Mouse (Mus musculus) thymus, postnatal 0 days (tissue): ENCODE measurements around the gene Pde3a. TPM values are rescaled to one million over a fixed set of nuclear protein-coding genes. Genes with fewer than 3 reads are reported as not detected.
"Not testable (repeated sequence)": the region's sequence is repeated elsewhere in the genome, so short reads cannot be mapped to it uniquely, and the experiment has no call there.

Source experiments
- DNase-seq: peaks from one replicate; pipeline ENCODE4 v3.0.0-alpha.2; 2015; ENCODE audit warnings: low spot score
- polyA plus RNA-seq: library from polyadenylated mRNA; unstranded; fragments of >200 nt; fragmentation: Nextera tagmentation; extraction: Ambion mirVana; gene quantifications from 2 replicates; pipeline ENCODE4 v1.2.1, GENCODE M21; 2015

Pde3a gene
- polyA plus RNA-seq, 1 experiment from 2014 or later: 0.61 TPM

- no peak for DNase-seq
These were observed 73.9 kb downstream of the Pde3a start for GRCm38 (mm10) chr6:141322961-141323360.

GRCm38 (mm10) chr6:141327134-141327533, 78.1 kb downstream of the Pde3a start:
- not testable (repeated sequence) for DNase-seq

GRCm38 (mm10) chr6:141328071-141328470, 79.0 kb downstream of the Pde3a start:
- no peak for DNase-seq

- no peak for DNase-seq
These were observed 82.4 kb downstream of the Pde3a start for GRCm38 (mm10) chr6:141331464-141331863.

- no peak for DNase-seq
These were observed 83.6 kb downstream of the Pde3a start for GRCm38 (mm10) chr6:141332613-141333165.

GRCm38 (mm10) chr6:141333245-141333644, 84.2 kb downstream of the Pde3a start:
- DNase-seq: no peak

GRCm38 (mm10) chr6:141335878-141336277, 86.8 kb downstream of the Pde3a start:
- DNase-seq: no peak

- no peak for DNase-seq
These were observed 87.4 kb downstream of the Pde3a start for GRCm38 (mm10) chr6:141336438-141336837.

GRCm38 (mm10) chr6:141337673-141338072, 88.6 kb downstream of the Pde3a start:
- peak; percentile 13 for DNase-seq

- DNase-seq: no peak
These were observed 92.3 kb downstream of the Pde3a start for GRCm38 (mm10) chr6:141341385-141341784.

GRCm38 (mm10) chr6:141347870-141348269, 98.8 kb downstream of the Pde3a start:
- no peak for DNase-seq

GRCm38 (mm10) chr6:141348542-141348941, 99.5 kb downstream of the Pde3a start:
- no peak for DNase-seq

GRCm38 (mm10) chr6:141350261-141350660, 101.2 kb downstream of the Pde3a start:
- DNase-seq: no peak

- DNase-seq: no peak
These were observed 103.2 kb downstream of the Pde3a start for GRCm38 (mm10) chr6:141352277-141352676.

- DNase-seq: no peak
These were observed 114.6 kb downstream of the Pde3a start for GRCm38 (mm10) chr6:141363664-141364063.

GRCm38 (mm10) chr6:141367037-141367436, 118.0 kb downstream of the Pde3a start:
- DNase-seq: no peak

- DNase-seq: no peak
These were observed 123.6 kb downstream of the Pde3a start for GRCm38 (mm10) chr6:141372697-141373096.

- no peak for DNase-seq
These were observed 125.5 kb downstream of the Pde3a start for GRCm38 (mm10) chr6:141374469-141375057.

GRCm38 (mm10) chr6:141375155-141375554, 126.1 kb downstream of the Pde3a start:
- no peak for DNase-seq

- no peak for DNase-seq
These were observed 131.9 kb downstream of the Pde3a start for GRCm38 (mm10) chr6:141380927-141381326.

GRCm38 (mm10) chr6:141381473-141381872, 132.4 kb downstream of the Pde3a start:
- DNase-seq: no peak

- no peak for DNase-seq
These were observed 132.9 kb downstream of the Pde3a start for GRCm38 (mm10) chr6:141381881-141382370.

- DNase-seq: no peak
These were observed 139.0 kb downstream of the Pde3a start for GRCm38 (mm10) chr6:141388104-141388503.
